Mouse (Mus musculus) testis, adult 2 months (tissue): ENCODE measurements around the gene Col18a1.

Experiments used
- CTCF ChIP-seq: fragments of 200-500 bp; IDR thresholded peaks from 2 replicates; pipeline ENCODE4 v1.5.1; 2012; ENCODE audit warnings: low read depth, mild to moderate bottlenecking, inconsistent platforms, low read length, moderate library complexity; ENCODE audit not compliant: control insufficient read depth, insufficient read depth, insufficient replicate concordance
- POLR2A ChIP-seq: fragments of 200-500 bp; IDR thresholded peaks from 2 replicates; pipeline ENCODE4 v1.6.1; 2012; ENCODE audit warnings: low read depth, mild to moderate bottlenecking, inconsistent platforms, low read length, moderate library complexity; ENCODE audit not compliant: control insufficient read depth

- TF ChIP-seq CTCF (no peak), POLR2A (no peak)
These were observed 40.3 kb upstream of the Col18a1 start for GRCm38 (mm10) chr10:77206565-77207079.
